Mouse (Mus musculus) olfactory bulb, adult 2 months (tissue): ENCODE data around the gene Dclk2. TPM values are rescaled to one million over a fixed set of nuclear protein-coding genes. Genes with fewer than 3 reads are reported as not detected.

Experiments
- H3K27ac ChIP-seq: fragments of 200-500 bp; 2 replicates; pipeline ENCODE4 v1.5.1; 2012; ENCODE audit warnings: low read depth, low read length; ENCODE audit not compliant: insufficient read depth
- H3K4me1 ChIP-seq: fragments of 200-500 bp; 2 replicates; pipeline ENCODE4 v1.6.1; 2012; ENCODE audit warnings: low read length; ENCODE audit not compliant: control insufficient read depth, insufficient read depth
- H3K4me3 ChIP-seq: fragments of 200-500 bp; 2 replicates; pipeline ENCODE4 v1.5.1; 2012; ENCODE audit warnings: mild to moderate bottlenecking, low read depth, low read length, moderate library complexity; ENCODE audit not compliant: insufficient read depth
- CTCF ChIP-seq: fragments of 200-500 bp; IDR thresholded peaks from 2 replicates; pipeline ENCODE4 v1.5.1; 2012; ENCODE audit warnings: low read depth, mild to moderate bottlenecking, low read length, moderate library complexity; ENCODE audit not compliant: insufficient read depth
- POLR2A ChIP-seq: fragments of 200-500 bp; IDR thresholded peaks from 2 replicates; pipeline ENCODE4 v1.6.1; 2012; ENCODE audit warnings: mild to moderate bottlenecking, low read depth, low read length, moderate library complexity; ENCODE audit not compliant: insufficient read depth
- WGBS: fragments of 180-500 bp; shearing (Covaris S2); methylation state at CpG from one replicate; pipeline ENCODE4 v1.1.7; 2018; 5-methylcytosine and 5-hydroxymethylcytosine counted together
- polyA plus RNA-seq: library from polyadenylated mRNA; stranded (reverse); fragments of >200 nt; gene quantifications from 2 replicates; pipeline ENCODE4 v1.2.4, GENCODE M21; 2012; ENCODE audit warnings: low replicate concordance; ENCODE audit not compliant: missing spikeins, insufficient read depth, insufficient read length

The Dclk2 gene
- polyA plus RNA-seq, 1 experiment, result 287 TPM

- peaks cover 39% of the 10 kb centered on the region for H3K4me1 ChIP-seq
- WGBS, result 63% methylated on average over 10 of the region's 10 CpGs
- peak overlapping the region; percentile 76 for H3K27ac ChIP-seq
Observed at GRCm38 (mm10) chr3:86787423-86788123, 133.1 kb downstream of the Dclk2 start.

GRCm38 (mm10) chr3:86786845-86787351, 133.8 kb downstream of the Dclk2 start:
- 31% methylated on average over 11 of the region's 11 CpGs for WGBS
- Histone ChIP-seq H3K4me3 (no peak overlapping the region), H3K4me1 (peaks cover 36% of the 10 kb centered on the region), H3K27ac (peak overlapping the region; percentile 76)
- TF ChIP-seq CTCF (no peak), POLR2A (no peak)

More at GRCm38 (mm10) chr3:86787423-86788123, 133.1 kb downstream of the Dclk2 start:
- H3K4me3 ChIP-seq, result no peak overlapping the region
- TF ChIP-seq POLR2A (no peak), CTCF (no peak)

- 33% methylated on average over 12 of the region's 12 CpGs for WGBS
Observed at GRCm38 (mm10) chr3:86786280-86786679, 134.4 kb downstream of the Dclk2 start.

GRCm38 (mm10) chr3:86784930-86785329, 135.7 kb downstream of the Dclk2 start:
- no peak overlapping the region for H3K4me3 ChIP-seq
- WGBS, result 37% methylated on average over 11 of the region's 11 CpGs
- TF ChIP-seq CTCF (no peak), POLR2A (no peak)
- peak overlapping the region; percentile 47 for H3K27ac ChIP-seq
- H3K4me1 ChIP-seq, result peaks cover 39% of the 10 kb centered on the region

More at GRCm38 (mm10) chr3:86786280-86786679, 134.4 kb downstream of the Dclk2 start:
- no peak overlapping the region for H3K4me3 ChIP-seq
- TF ChIP-seq CTCF, result no peak
- TF ChIP-seq POLR2A, result no peak
- H3K4me1 ChIP-seq, result peaks cover 36% of the 10 kb centered on the region
- peak overlapping the region; percentile 76 for H3K27ac ChIP-seq

- Histone ChIP-seq H3K4me1 (peaks cover 39% of the 10 kb centered on the region), H3K4me3 (no peak overlapping the region), H3K27ac (no peak overlapping the region)
- TF ChIP-seq POLR2A, result no peak
- no peak for TF ChIP-seq CTCF
- 89% methylated on average over 3 of the region's 3 CpGs for WGBS
Observed at GRCm38 (mm10) chr3:86784051-86784450, 136.6 kb downstream of the Dclk2 start.

GRCm38 (mm10) chr3:86779704-86780103, 140.9 kb downstream of the Dclk2 start:
- H3K4me1 ChIP-seq, result peaks cover 25% of the 10 kb centered on the region
- 74% methylated on average over 4 of the region's 4 CpGs for WGBS
- TF ChIP-seq CTCF (no peak), POLR2A (no peak)
- H3K27ac ChIP-seq, result no peak overlapping the region
- no peak overlapping the region for H3K4me3 ChIP-seq

- Histone ChIP-seq H3K4me3 (no peak overlapping the region), H3K4me1 (peaks cover 20% of the 10 kb centered on the region), H3K27ac (peak overlapping the region; percentile 18; the same call in 1 of the 2 replicates)
- TF ChIP-seq POLR2A, result no peak
- TF ChIP-seq CTCF, result no peak
- 45% methylated on average over 6 of the region's 6 CpGs for WGBS
Observed at GRCm38 (mm10) chr3:86775444-86775828, 145.2 kb downstream of the Dclk2 start.

GRCm38 (mm10) chr3:86774566-86775443, 145.8 kb downstream of the Dclk2 start:
- Histone ChIP-seq H3K27ac (no peak overlapping the region), H3K4me1 (peaks cover 20% of the 10 kb centered on the region), H3K4me3 (no peak overlapping the region)
- WGBS, result 38% methylated on average over 14 of the region's 14 CpGs
- no peak for TF ChIP-seq POLR2A
- no peak for TF ChIP-seq CTCF

- Histone ChIP-seq H3K4me1 (peaks cover 5% of the 10 kb centered on the region), H3K27ac (no peak overlapping the region), H3K4me3 (no peak overlapping the region)
- TF ChIP-seq CTCF, result no peak
- WGBS, result 80% methylated on average over 6 of the region's 6 CpGs
Observed at GRCm38 (mm10) chr3:86768969-86769368, 151.7 kb downstream of the Dclk2 start.

GRCm38 (mm10) chr3:86768553-86768952, 152.1 kb downstream of the Dclk2 start:
- no peak for TF ChIP-seq POLR2A
- no peak for TF ChIP-seq CTCF
- Histone ChIP-seq H3K4me1 (peaks cover 5% of the 10 kb centered on the region), H3K27ac (no peak overlapping the region), H3K4me3 (no peak overlapping the region)
- 69% methylated on average over 8 of the region's 8 CpGs for WGBS
